Mouse (Mus musculus): ENCODE measurements around the gene Saa1.

GRCm38 (mm10) chr7:46715600-46715999 is 27.2 kb downstream of the Saa1 start, which contains the start of gene Saa3:
- TF ChIP-seq CTCF (IDR thresholded peaks at IDR 0.05; ENCODE audit: low read depth) (no peak), EP300 (IDR thresholded peaks at IDR 0.05; ENCODE audit: low read depth) (no peak)

Measured in liver, postnatal 0 days (tissue).